Mouse (Mus musculus): Measurements from ENCODE around the gene Kank1.

DNA sequence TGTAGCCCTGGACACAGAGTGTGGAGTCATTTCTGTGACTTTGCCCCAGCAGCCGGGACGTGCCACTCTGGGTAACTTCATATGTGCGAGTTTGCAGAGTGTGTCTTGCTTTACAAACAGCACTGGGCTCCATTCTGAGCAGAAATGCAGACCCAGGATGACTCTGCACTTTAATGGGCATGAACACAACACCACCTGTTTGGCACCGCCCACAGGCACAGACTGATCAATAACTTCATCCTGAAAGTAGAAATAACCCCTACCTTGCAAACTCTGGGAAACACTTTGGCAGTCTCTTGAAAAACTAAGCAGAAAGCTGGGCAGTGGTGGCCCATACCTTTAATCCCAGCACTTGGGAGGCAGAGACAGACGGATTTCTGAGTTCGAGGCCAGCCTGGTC is 244.0 kb downstream of the Kank1 start:
- no peak for TF ChIP-seq CTCF (IDR thresholded peaks at IDR 0.05; ENCODE audit: low read depth)
- TF ChIP-seq EP300 (IDR thresholded peaks at IDR 0.05; ENCODE audit: low read depth): no peak

Measured in heart, postnatal 0 days (tissue).